10 mouse cellular contexts compared by ENCODE assay signal in the genomic region with DNA sequence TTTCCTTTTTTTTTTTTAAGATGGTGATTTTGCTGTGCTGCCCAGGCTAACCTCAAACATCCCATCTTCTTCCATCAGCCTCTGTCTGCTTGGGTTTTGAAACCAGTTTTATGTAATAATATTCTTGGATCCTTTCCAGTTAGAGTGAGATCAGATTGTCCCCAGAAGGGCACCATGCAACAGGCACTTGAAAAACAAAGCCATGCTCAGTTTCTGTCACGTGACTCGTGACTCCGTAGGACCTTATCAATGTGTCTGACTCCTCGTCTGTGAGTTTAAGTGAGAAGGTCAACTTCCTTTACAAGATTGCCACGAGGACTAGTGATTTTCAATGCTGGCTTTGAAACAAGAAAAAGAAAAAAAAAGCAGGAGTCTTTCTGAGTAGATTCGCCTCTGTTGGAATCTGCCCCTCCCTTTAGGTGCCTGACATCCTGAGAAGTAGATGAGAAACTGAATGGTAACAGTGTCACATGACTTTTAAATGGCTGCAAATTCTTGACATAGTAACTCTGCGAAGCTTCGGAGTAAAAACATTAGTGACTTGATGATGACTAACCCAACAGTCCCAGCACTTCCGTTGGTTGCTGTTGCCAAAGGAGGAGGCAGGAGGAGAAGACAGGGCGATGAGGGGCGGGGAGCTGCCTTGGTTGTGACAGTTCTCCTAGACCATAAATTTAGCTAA. TPM values are rescaled to one million over a fixed set of nuclear protein-coding genes. Genes with fewer than 3 reads are reported as not detected.
DNase-seq lines count a peak whose midpoint lies in the region; ATAC-seq and TF ChIP-seq lines count a peak whose summit lies in the region.
"Had no signal": no experiment of that assay in that cellular context is flagged by ENCODE, and none has a peak within 500 bp of the region (broad histone marks: within the 10 kb centered on the region; RNA-seq: fewer than 3 reads in every experiment).

No protein-coding gene starts in this region.

- H3K27me3 ChIP-seq in liver, postnatal 0 days (ENCODE audit: insufficient read depth, low read length), result no peaks in the 10 kb centered on the region
- no peaks in the 10 kb centered on the region for H3K27me3 ChIP-seq in midbrain, embryonic 15.5 days (replicated peaks)
- H3K27me3 ChIP-seq: limb, embryonic 13.5 days had no signal

- peak overlapping the region; percentile 12; the same call in 1 of the 2 replicates for H3K27ac ChIP-seq in bone marrow macrophage, adult 2 months (ENCODE audit: insufficient read depth, low read depth, low read length)
- H3K27ac ChIP-seq in liver, postnatal 0 days (ENCODE audit: low read depth), result no peak overlapping the region
- H3K27ac ChIP-seq in midbrain, embryonic 15.5 days, result no peak overlapping the region
- H3K27ac ChIP-seq: limb, embryonic 13.5 days had no signal

- ATAC-seq in liver, postnatal 0 days, result no peak
- ATAC-seq in midbrain, embryonic 15.5 days (replicated peaks), result no peak

- TF ChIP-seq EP300 in liver, postnatal 0 days (IDR thresholded peaks at IDR 0.05; ENCODE audit: low read depth), result no peak

- no peaks in the 10 kb centered on the region for H3K9me3 ChIP-seq in liver, postnatal 0 days (ENCODE audit: low read length)
- no peaks in the 10 kb centered on the region for H3K9me3 ChIP-seq in midbrain, embryonic 15.5 days
- H3K9me3 ChIP-seq: limb, embryonic 13.5 days had no signal

- WGBS in liver, postnatal 0 days (ENCODE audit: insufficient replicate concordance), result 50% methylated on average over 11 of the region's 11 CpGs
- 81% methylated on average over 11 of the region's 11 CpGs for WGBS in midbrain, embryonic 15.5 days

- H3K4me2 ChIP-seq in liver, postnatal 0 days (ENCODE audit: low read depth, low read length), result peak overlapping the region; percentile 13; the same call in 1 of the 2 replicates
- no peak overlapping the region for H3K4me2 ChIP-seq in midbrain, embryonic 15.5 days
- H3K4me2 ChIP-seq: limb, embryonic 13.5 days had no signal

- intact Hi-C loops in heart, postnatal 36 days (cut with DNase I), result no loop called here

- TF ChIP-seq CTCF in bone marrow macrophage, adult 2 months (IDR thresholded peaks at IDR 0.05; ENCODE audit: low read depth, low read length), result no peak
- TF ChIP-seq CTCF in liver, postnatal 0 days (IDR thresholded peaks at IDR 0.05; ENCODE audit: low read depth), result no peak

- H3K36me3 ChIP-seq in liver, postnatal 0 days (replicated peaks; ENCODE audit: insufficient read depth, low read length), result no peaks in the 10 kb centered on the region
- no peaks in the 10 kb centered on the region for H3K36me3 ChIP-seq in midbrain, embryonic 15.5 days (replicated peaks)
- H3K36me3 ChIP-seq: limb, embryonic 13.5 days had no signal

- peaks cover 6% of the 10 kb centered on the region; the same call in 1 of the 2 replicates for H3K4me1 ChIP-seq in bone marrow macrophage, adult 2 months (ENCODE audit: control insufficient read depth, insufficient read depth, low read length)
- peaks cover 3% of the 10 kb centered on the region; the same call in 1 of the 2 replicates for H3K4me1 ChIP-seq in liver, postnatal 0 days (ENCODE audit: insufficient read depth)
- H3K4me1 ChIP-seq in midbrain, embryonic 15.5 days, result no peaks in the 10 kb centered on the region

- no peak for TF ChIP-seq POLR2A in bone marrow macrophage, adult 2 months (IDR thresholded peaks at IDR 0.05; ENCODE audit: borderline replicate concordance, low read depth, low read length)

- DNase-seq in heart, adult 11 months, result peak; percentile 89
- DNase-seq in heart, postnatal 36 days, result no peak
- peak; percentile 85 for DNase-seq in 3T3-L1 (ENCODE audit: low read depth, low spot score)
- DNase-seq in liver, postnatal 0 days, result no peak
- DNase-seq in cerebellum, adult 11 months, result no peak
- no peak for DNase-seq in spleen, adult 18-20 months
- DNase-seq: right cerebral cortex, postnatal 4 days had no signal

- no peak overlapping the region for H3K9ac ChIP-seq in liver, postnatal 0 days (replicated peaks)
- no peak overlapping the region for H3K9ac ChIP-seq in midbrain, embryonic 15.5 days
- H3K9ac ChIP-seq: limb, embryonic 13.5 days had no signal

- peak overlapping the region; percentile 32 for H3K4me3 ChIP-seq in bone marrow macrophage, adult 2 months (ENCODE audit: insufficient read depth, low read length)
- no peak overlapping the region for H3K4me3 ChIP-seq in liver, postnatal 0 days (ENCODE audit: low read depth, low read length)
- no peak overlapping the region for H3K4me3 ChIP-seq in midbrain, embryonic 15.5 days
- H3K4me3 ChIP-seq: limb, embryonic 13.5 days had no signal

RNA-seq across cellular contexts. Expression of a gene that starts 21.3 kb away (rescaled TPM):
- total RNA-seq in heart, postnatal 36 days (2021), result 10 to 100 TPM; 16.8 to 17.8 TPM
- 19.2 and 19.5 TPM in 2 replicates for polyA plus RNA-seq in bone marrow macrophage, adult 2 months (2012; ENCODE audit: insufficient read depth, insufficient read length, missing spikeins)
- 8.2 and 8.6 TPM in 2 replicates for polyA plus RNA-seq in liver, postnatal 0 days (2015; fragmentation: Nextera tagmentation; extraction: Ambion mirVana)
- 64.8 and 66.9 TPM in 2 replicates for polyA plus RNA-seq in midbrain, embryonic 15.5 days (2015; fragmentation: Nextera tagmentation; extraction: Ambion mirVana)

Comparison
In these comparisons a context has a peak if more than half of its experiments do, and no peak if none do; other contexts are left out.
1. DNase-seq: peak in heart, adult 11 months (single experiment) and 3T3-L1 (single experiment); none in heart, postnatal 36 days (0 of 2), liver, postnatal 0 days (single experiment), cerebellum, adult 11 months (single experiment) and spleen, adult 18-20 months (0 of 2).